Mouse (Mus musculus): Measurements from ENCODE around the gene Bbs5.
A peak's percentile ranks its signal among the peaks of the same experiment; 100 is the strongest.
"Not testable (repeated sequence)": the region's sequence is repeated elsewhere in the genome, so short reads cannot be mapped to it uniquely, and the experiment has no call there.

Gene Bbs5

GRCm38 (mm10) chr2:69669853-69670252 is 22.9 kb downstream of the Bbs5 start, which contains the start of gene Klhl41:
Gene Klhl41 (plus strand): TSS chr2:69670120.
- DNase-seq (ENCODE audit: low read depth, low spot score): no peak

- DNase-seq (ENCODE audit: low read depth, low spot score): no peak
These were observed 26.8 kb downstream of the Bbs5 start for GRCm38 (mm10) chr2:69673723-69674122.

- no peak for DNase-seq (ENCODE audit: low read depth, low spot score)
These were observed 28.3 kb downstream of the Bbs5 start for GRCm38 (mm10) chr2:69675266-69675665.

GRCm38 (mm10) chr2:69676713-69677112 is 29.7 kb downstream of the Bbs5 start:
- DNase-seq (ENCODE audit: low read depth, low spot score): no peak

GRCm38 (mm10) chr2:69677215-69677614 is 30.2 kb downstream of the Bbs5 start:
- DNase-seq (ENCODE audit: low read depth, low spot score): not testable (repeated sequence)

- DNase-seq (ENCODE audit: low read depth, low spot score): no peak
These were observed 33.0 kb downstream of the Bbs5 start for GRCm38 (mm10) chr2:69679990-69680389.

- DNase-seq (ENCODE audit: low read depth, low spot score): no peak
These were observed 35.0 kb downstream of the Bbs5 start for GRCm38 (mm10) chr2:69681931-69682330.

- peak; percentile 7 for DNase-seq (ENCODE audit: low read depth, low spot score)
These were observed 36.2 kb downstream of the Bbs5 start for GRCm38 (mm10) chr2:69683036-69683805.

- no peak for DNase-seq (ENCODE audit: low read depth, low spot score)
These were observed 37.5 kb downstream of the Bbs5 start for GRCm38 (mm10) chr2:69684488-69684887.

GRCm38 (mm10) chr2:69690214-69690613 is 43.2 kb downstream of the Bbs5 start:
- no peak for DNase-seq (ENCODE audit: low read depth, low spot score)

GRCm38 (mm10) chr2:69690843-69691242 is 43.9 kb downstream of the Bbs5 start:
- DNase-seq (ENCODE audit: low read depth, low spot score): no peak

GRCm38 (mm10) chr2:69693501-69693900 is 46.5 kb downstream of the Bbs5 start:
- DNase-seq (ENCODE audit: low read depth, low spot score): no peak

GRCm38 (mm10) chr2:69700446-69700845 is 53.5 kb downstream of the Bbs5 start:
- no peak for DNase-seq (ENCODE audit: low read depth, low spot score)

GRCm38 (mm10) chr2:69712171-69712570 is 65.2 kb downstream of the Bbs5 start:
- DNase-seq (ENCODE audit: low read depth, low spot score): no peak

- DNase-seq (ENCODE audit: low read depth, low spot score): peak; percentile 77
These were observed 66.1 kb downstream of the Bbs5 start, which contains the start of gene Fastkd1 for GRCm38 (mm10) chr2:69712981-69713625. Gene Fastkd1 (minus strand): TSS chr2:69713516.

- no peak for DNase-seq (ENCODE audit: low read depth, low spot score)
These were observed 66.6 kb downstream of the Bbs5 start for GRCm38 (mm10) chr2:69713626-69714014.

- no peak for DNase-seq (ENCODE audit: low read depth, low spot score)
These were observed 67.2 kb downstream of the Bbs5 start for GRCm38 (mm10) chr2:69714126-69714525.

- DNase-seq (ENCODE audit: low read depth, low spot score): no peak
These were observed 69.5 kb downstream of the Bbs5 start for GRCm38 (mm10) chr2:69716483-69716882.

Measured in embryo, embryonic 11.5 days (tissue).